Mouse (Mus musculus) olfactory bulb, adult 2 months (tissue): ENCODE data around the gene Npr3.

Experiments used
- CTCF ChIP-seq: fragments of 200-500 bp; IDR thresholded peaks from 2 replicates; pipeline ENCODE4 v1.5.1; 2012; ENCODE audit warnings: low read depth, mild to moderate bottlenecking, low read length, moderate library complexity; ENCODE audit not compliant: insufficient read depth
- POLR2A ChIP-seq: fragments of 200-500 bp; IDR thresholded peaks from 2 replicates; pipeline ENCODE4 v1.6.1; 2012; ENCODE audit warnings: mild to moderate bottlenecking, low read depth, low read length, moderate library complexity; ENCODE audit not compliant: insufficient read depth

DNA sequence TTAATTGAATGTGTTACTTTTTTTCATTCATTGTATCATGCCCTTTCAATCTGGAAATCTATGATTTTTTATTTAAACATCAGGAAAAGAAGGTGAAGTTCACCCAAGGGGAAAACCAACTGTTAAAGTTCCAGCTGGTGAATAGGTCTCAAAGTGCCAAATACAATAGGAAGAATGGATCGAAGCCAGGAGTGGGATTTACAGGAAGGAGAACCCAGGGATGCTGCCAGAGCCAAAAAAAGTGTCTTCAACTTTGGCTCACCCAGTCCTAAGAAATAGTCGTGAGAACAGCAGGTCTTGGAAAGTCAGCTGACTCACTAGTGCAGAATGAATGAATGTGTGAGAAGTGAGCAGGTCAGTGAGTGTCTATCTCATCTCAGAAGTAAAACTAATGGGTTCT is 29.8 kb downstream of the Npr3 start:
- no peak for TF ChIP-seq CTCF
- TF ChIP-seq POLR2A, result no peak
